Mouse (Mus musculus) ES-Bruce4 (cell line): ENCODE results near the gene Myo6. TPM values are rescaled to one million over a fixed set of nuclear protein-coding genes. Genes with fewer than 3 reads are reported as not detected.

Experiments
- H3K27ac ChIP-seq: 2 replicates; pipeline ENCODE4 v1.5.1; 2012; ENCODE audit warnings: low read length, inconsistent platforms; ENCODE audit not compliant: insufficient read depth
- H3K27me3 ChIP-seq: 2 replicates; pipeline ENCODE4 v1.6.1; 2012; ENCODE audit warnings: mild to moderate bottlenecking, low read length, inconsistent platforms; ENCODE audit not compliant: control insufficient read depth, poor library complexity, insufficient read depth, severe bottlenecking
- H3K36me3 ChIP-seq: 2 replicates; pipeline ENCODE4 v1.6.1; 2012; ENCODE audit warnings: inconsistent platforms, mild to moderate bottlenecking, low read length, moderate library complexity; ENCODE audit not compliant: control insufficient read depth, poor library complexity, insufficient read depth, severe bottlenecking
- H3K4me1 ChIP-seq: one replicate; pipeline ENCODE4 v1.8.1; 2011; ENCODE audit warnings: low read length; ENCODE audit not compliant: control insufficient read depth, insufficient read depth
- H3K4me3 ChIP-seq: 2 replicates; pipeline ENCODE4 v1.5.1; 2011; ENCODE audit warnings: low read depth, mild to moderate bottlenecking, low read length
- H3K9ac ChIP-seq: 2 replicates; pipeline ENCODE4 v1.6.1; 2012; ENCODE audit warnings: low read depth, mild to moderate bottlenecking, inconsistent platforms; ENCODE audit not compliant: poor library complexity, severe bottlenecking
- H3K9me3 ChIP-seq: replicated peaks from 2 replicates; pipeline ENCODE4 v1.6.1; 2012; ENCODE audit warnings: mild to moderate bottlenecking, low read length, inconsistent platforms; ENCODE audit not compliant: control insufficient read depth, poor library complexity, insufficient read depth, severe bottlenecking
- CTCF ChIP-seq: IDR thresholded peaks from one replicate; pipeline ENCODE4 v1.8.1; 2011; ENCODE audit warnings: low read depth, low read length
- EP300 ChIP-seq: IDR thresholded peaks from 2 replicates; pipeline ENCODE4 v1.6.1; 2011; ENCODE audit warnings: low read depth, low read length; ENCODE audit not compliant: insufficient read depth
- POLR2A ChIP-seq: IDR thresholded peaks from one replicate; pipeline ENCODE4 v1.8.1; 2011; ENCODE audit warnings: low read length; ENCODE audit not compliant: insufficient read depth
- polyA plus RNA-seq: library from polyadenylated mRNA; stranded (reverse); fragments of >200 nt; gene quantifications from 2 replicates; pipeline ENCODE4 v1.2.4, GENCODE M21; 2011; ENCODE audit warnings: low read depth; ENCODE audit not compliant: missing spikeins, insufficient read depth, insufficient read length

Myo6 gene
- polyA plus RNA-seq, 1 experiment, result 20.0 TPM

DNA sequence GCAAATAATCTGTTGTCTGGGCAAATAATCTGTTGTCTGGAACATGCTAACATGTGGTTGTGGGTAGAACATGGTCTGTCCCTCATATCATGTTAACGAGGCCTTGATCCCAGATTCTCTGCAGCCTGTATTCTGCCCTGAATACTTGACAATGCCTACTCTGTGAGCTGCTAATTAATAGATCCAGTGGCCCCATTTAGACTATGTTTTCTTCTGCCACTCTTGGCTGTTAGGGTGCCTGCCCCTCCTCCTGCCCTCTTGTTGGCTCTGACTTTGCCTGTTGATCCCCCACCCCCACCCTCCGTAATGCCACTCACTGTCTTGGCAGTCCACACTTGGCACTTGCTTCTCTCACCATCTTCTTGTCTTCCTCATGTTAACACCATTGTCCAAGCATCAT lies 13.8 kb downstream of the Myo6 start:
- Histone ChIP-seq H3K9ac (no peak overlapping the region), H3K27ac (no peak overlapping the region), H3K9me3 (no peaks in the 10 kb centered on the region), H3K4me1 (no peaks in the 10 kb centered on the region), H3K27me3 (no peaks in the 10 kb centered on the region), H3K4me3 (no peak overlapping the region), H3K36me3 (no peaks in the 10 kb centered on the region)
- TF ChIP-seq CTCF (no peak), POLR2A (no peak), EP300 (no peak)

GRCm38 (mm10) chr9:80179688-80180087 lies 14.9 kb downstream of the Myo6 start:
- Histone ChIP-seq H3K27ac (no peak overlapping the region), H3K4me3 (no peak overlapping the region), H3K9me3 (no peaks in the 10 kb centered on the region), H3K27me3 (no peaks in the 10 kb centered on the region), H3K36me3 (no peaks in the 10 kb centered on the region), H3K4me1 (no peaks in the 10 kb centered on the region), H3K9ac (no peak overlapping the region)
- no peak for TF ChIP-seq CTCF
- TF ChIP-seq POLR2A, result no peak
- TF ChIP-seq EP300, result no peak

DNA sequence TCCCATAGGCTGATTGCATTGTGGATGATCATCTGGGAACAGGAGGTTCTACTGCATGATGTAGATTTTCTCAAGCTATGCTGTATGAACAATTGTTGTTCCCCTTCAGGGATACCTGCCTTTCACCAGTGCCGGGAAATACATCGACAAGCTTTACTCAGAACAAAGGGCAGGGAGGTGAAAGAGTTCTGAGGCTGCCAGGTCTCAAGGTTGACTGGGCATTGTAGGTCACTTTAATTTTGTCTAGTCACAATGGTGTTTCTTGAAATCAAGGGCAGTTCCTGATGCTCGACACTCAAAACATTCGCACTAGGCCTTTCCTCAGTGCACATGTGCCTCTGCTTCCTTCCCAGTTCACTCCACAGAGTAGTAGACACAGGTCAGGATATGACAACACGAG lies 15.9 kb downstream of the Myo6 start:
- H3K9me3 ChIP-seq, result no peaks in the 10 kb centered on the region
- H3K4me3 ChIP-seq, result no peak overlapping the region
- H3K27ac ChIP-seq, result no peak overlapping the region
- no peaks in the 10 kb centered on the region for H3K27me3 ChIP-seq
- no peaks in the 10 kb centered on the region for H3K4me1 ChIP-seq
- no peak overlapping the region for H3K9ac ChIP-seq
- TF ChIP-seq CTCF (no peak), POLR2A (no peak), EP300 (no peak)
- no peaks in the 10 kb centered on the region for H3K36me3 ChIP-seq

DNA sequence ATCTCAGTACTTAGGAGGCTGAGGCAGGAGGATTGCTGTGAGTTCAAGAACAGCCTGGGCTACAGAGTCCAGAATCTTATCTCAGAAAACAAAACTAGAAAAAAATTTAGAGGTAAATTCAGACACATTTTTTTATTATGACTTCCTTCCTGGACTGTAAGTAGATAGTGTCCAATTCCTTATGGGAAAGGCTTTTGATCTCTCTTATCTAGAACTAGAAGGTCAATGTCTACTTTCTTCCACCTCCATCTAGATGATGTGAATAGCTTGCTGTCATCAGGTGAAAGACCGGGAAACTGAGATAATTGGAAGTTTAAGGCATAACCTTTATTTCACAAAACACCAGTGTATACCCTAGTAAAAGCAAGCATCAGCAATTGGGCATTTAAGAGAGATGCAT lies 16.9 kb downstream of the Myo6 start:
- H3K9ac ChIP-seq, result no peak overlapping the region
- no peak overlapping the region for H3K4me3 ChIP-seq
- no peaks in the 10 kb centered on the region for H3K36me3 ChIP-seq
- H3K27me3 ChIP-seq, result no peaks in the 10 kb centered on the region
- H3K9me3 ChIP-seq, result no peaks in the 10 kb centered on the region
- H3K27ac ChIP-seq, result no peak overlapping the region
- no peaks in the 10 kb centered on the region for H3K4me1 ChIP-seq
- no peak for TF ChIP-seq EP300
- no peak for TF ChIP-seq CTCF
- TF ChIP-seq POLR2A, result no peak

- Histone ChIP-seq H3K27me3 (no peaks in the 10 kb centered on the region), H3K9me3 (no peaks in the 10 kb centered on the region), H3K9ac (no peak overlapping the region), H3K27ac (no peak overlapping the region), H3K4me1 (no peaks in the 10 kb centered on the region), H3K4me3 (no peak overlapping the region), H3K36me3 (no peaks in the 10 kb centered on the region)
- TF ChIP-seq POLR2A (no peak), EP300 (no peak), CTCF (no peak)
These were observed 19.3 kb downstream of the Myo6 start for GRCm38 (mm10) chr9:80184138-80184537.

DNA sequence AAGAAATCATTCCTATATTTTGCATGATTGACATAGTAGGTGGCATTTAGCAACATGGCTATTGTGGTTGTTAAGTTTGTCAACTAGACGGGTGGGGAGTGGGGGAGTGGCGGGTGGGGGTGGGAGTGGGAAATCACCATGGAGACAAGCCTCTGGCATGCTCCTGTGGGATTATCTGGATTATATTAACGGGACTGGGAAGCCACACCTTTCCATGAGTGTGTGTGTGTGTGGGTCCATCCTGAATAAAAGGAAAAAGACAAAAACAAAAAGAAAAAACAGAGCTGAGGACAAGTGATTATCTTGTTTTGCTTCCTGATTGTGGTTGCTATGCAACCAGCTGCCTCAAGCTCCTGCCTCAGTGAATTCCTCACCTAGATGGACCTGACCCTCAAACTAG lies 20.9 kb downstream of the Myo6 start:
- Histone ChIP-seq H3K27me3 (no peaks in the 10 kb centered on the region), H3K27ac (no peak overlapping the region)

More for the DNA sequence above, 20.9 kb downstream of the Myo6 start:
- H3K9me3 ChIP-seq, result no peaks in the 10 kb centered on the region
- no peak overlapping the region for H3K4me3 ChIP-seq
- no peak overlapping the region for H3K9ac ChIP-seq
- no peaks in the 10 kb centered on the region for H3K36me3 ChIP-seq
- no peaks in the 10 kb centered on the region for H3K4me1 ChIP-seq
- TF ChIP-seq CTCF (no peak), POLR2A (no peak), EP300 (no peak)
